Mouse (Mus musculus) cerebellum, postnatal 10 days (tissue): ENCODE data around the gene Kcnj1.
A peak's percentile ranks its signal among the peaks of the same experiment; 100 is the strongest.

Experiments
- DNase-seq, 2 experiments: peaks; one replicate each; pipeline ENCODE4 v3.0.0; 2021; ENCODE audit warnings: mixed read lengths in 2 of 2

The Kcnj1 gene

GRCm38 (mm10) chr9:32400212-32400611, 27.9 kb downstream of the Kcnj1 start:
- DNase-seq: no peak

GRCm38 (mm10) chr9:32400662-32401161, 28.4 kb downstream of the Kcnj1 start:
- DNase-seq: no peak

GRCm38 (mm10) chr9:32405191-32405925, 33.1 kb downstream of the Kcnj1 start:
- peak; percentile 86 to 89 for DNase-seq

- DNase-seq: no peak
These were observed 36.4 kb downstream of the Kcnj1 start for GRCm38 (mm10) chr9:32408730-32409059.

- DNase-seq: peak; percentile 59 to 60
These were observed 37.0 kb downstream of the Kcnj1 start for GRCm38 (mm10) chr9:32409060-32409961.

- DNase-seq: no peak
These were observed 38.4 kb downstream of the Kcnj1 start for GRCm38 (mm10) chr9:32410671-32411070.

GRCm38 (mm10) chr9:32411507-32411906, 39.2 kb downstream of the Kcnj1 start:
- no peak for DNase-seq

GRCm38 (mm10) chr9:32412836-32413580, 40.7 kb downstream of the Kcnj1 start:
- no peak for DNase-seq

GRCm38 (mm10) chr9:32414956-32415355, 42.7 kb downstream of the Kcnj1 start:
- DNase-seq: no peak

GRCm38 (mm10) chr9:32415952-32416351, 43.7 kb downstream of the Kcnj1 start:
- DNase-seq: no peak

GRCm38 (mm10) chr9:32417466-32418116, 45.3 kb downstream of the Kcnj1 start:
- no peak for DNase-seq

GRCm38 (mm10) chr9:32420711-32421110, 48.4 kb downstream of the Kcnj1 start:
- DNase-seq: no peak

GRCm38 (mm10) chr9:32425321-32425720, 53.0 kb downstream of the Kcnj1 start:
- no peak for DNase-seq

GRCm38 (mm10) chr9:32431061-32431460, 58.8 kb downstream of the Kcnj1 start:
- no peak for DNase-seq

- DNase-seq: peak; percentile 68 to 69
These were observed 62.2 kb downstream of the Kcnj1 start for GRCm38 (mm10) chr9:32434241-32435213.

GRCm38 (mm10) chr9:32443115-32443514, 70.8 kb downstream of the Kcnj1 start:
- no peak for DNase-seq

GRCm38 (mm10) chr9:32443817-32444216, 71.5 kb downstream of the Kcnj1 start:
- peak; percentile 33 to 55 for DNase-seq

GRCm38 (mm10) chr9:32444453-32445201, 72.3 kb downstream of the Kcnj1 start:
- no peak for DNase-seq

GRCm38 (mm10) chr9:32445789-32446188, 73.5 kb downstream of the Kcnj1 start:
- DNase-seq: peak; percentile 25 to 43

GRCm38 (mm10) chr9:32448766-32449165, 76.5 kb downstream of the Kcnj1 start:
- DNase-seq: peak; percentile 38 to 54
